Mouse (Mus musculus) C2C12 (cell line): Measurements from ENCODE around the gene 1700088E04Rik. TPM values are rescaled to one million over a fixed set of nuclear protein-coding genes. Genes with fewer than 3 reads are reported as not detected.

Source experiments
- H3K27me3 ChIP-seq: one replicate; pipeline ENCODE4 v1.6.1; 2011; ENCODE audit not compliant: control insufficient read depth, insufficient read depth, insufficient read length
- H3K36me3 ChIP-seq: one replicate; pipeline ENCODE4 v1.6.1; 2011; ENCODE audit not compliant: control insufficient read depth, insufficient read depth
- H3K4me3 ChIP-seq: one replicate; pipeline ENCODE4 v1.5.1; 2011; ENCODE audit warnings: mild to moderate bottlenecking, control low read depth; ENCODE audit not compliant: poor library complexity, insufficient read depth, severe bottlenecking
- H3K79me2 ChIP-seq: one replicate; pipeline ENCODE4 v1.6.1; 2011; ENCODE audit not compliant: control insufficient read depth, insufficient read depth
- H3K79me3 ChIP-seq: one replicate; pipeline ENCODE4 v1.6.1; 2011; ENCODE audit warnings: low read depth, control low read depth
- H3ac ChIP-seq: one replicate; pipeline ENCODE3; 2011; ENCODE audit warnings: low read depth; ENCODE audit not compliant: control insufficient read depth, insufficient read length
- CEBPB ChIP-seq: IDR thresholded peaks from one replicate; pipeline ENCODE4 v1.6.1; 2011; ENCODE audit warnings: low read depth, mild to moderate bottlenecking, control low read depth, moderate library complexity
- CTCF ChIP-seq: IDR thresholded peaks from one replicate; pipeline ENCODE4 v1.5.1; 2011; ENCODE audit not compliant: control insufficient read depth, insufficient read depth, insufficient read length
- FOSL1 ChIP-seq: IDR thresholded peaks from one replicate; pipeline ENCODE4 v1.8.0; 2011; ENCODE audit warnings: mild to moderate bottlenecking, low read length; ENCODE audit not compliant: poor library complexity, insufficient read depth, severe bottlenecking
- MAX ChIP-seq: IDR thresholded peaks from one replicate; pipeline ENCODE4 v1.6.1; 2011; ENCODE audit warnings: mild to moderate bottlenecking, control low read depth
- MYOD1 ChIP-seq: IDR thresholded peaks from one replicate; pipeline ENCODE4 v1.6.1; 2011; ENCODE audit warnings: low read depth; ENCODE audit not compliant: control insufficient read depth, insufficient read length
- MYOG ChIP-seq: IDR thresholded peaks from one replicate; pipeline ENCODE4 v1.6.1; 2011; ENCODE audit not compliant: control insufficient read depth, insufficient read length; ENCODE audit errors: extremely low read depth
- USF1 ChIP-seq: IDR thresholded peaks from one replicate; pipeline ENCODE4 v1.6.1; 2011; ENCODE audit warnings: low read depth, mild to moderate bottlenecking, control low read depth, moderate library complexity
- polyA plus RNA-seq: library from polyadenylated mRNA; unstranded; fragments of >200 nt; fragmentation: generic; extraction: Trizol; gene quantifications from one replicate; pipeline ENCODE4 v1.2.1, GENCODE M21; 2012; ENCODE audit warnings: missing spikeins

The 1700088E04Rik gene
- polyA plus RNA-seq, 1 experiment: 5.6 TPM

DNA sequence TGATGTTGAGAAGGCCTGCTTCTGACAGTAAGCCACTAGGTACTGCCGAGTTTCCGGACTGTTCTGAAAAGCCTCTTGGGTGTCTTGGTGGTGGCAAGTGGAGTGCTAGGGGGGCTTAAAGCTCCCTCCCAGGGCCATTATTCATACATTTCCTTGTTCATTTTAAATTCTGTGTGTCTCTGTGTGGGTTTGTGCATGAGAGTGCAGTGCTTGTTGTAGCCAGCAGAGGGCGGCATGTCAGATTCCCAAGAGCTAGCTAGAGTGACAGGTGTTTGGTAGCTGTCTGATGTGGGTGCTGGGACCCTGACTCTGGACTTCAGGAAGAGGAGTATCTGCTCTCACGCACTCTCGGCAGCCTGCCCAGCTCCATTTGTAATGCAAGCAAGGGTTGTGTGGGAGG is 12.8 kb downstream of the 1700088E04Rik start:
- Histone ChIP-seq H3K36me3 (peaks cover 89% of the 10 kb centered on the region), H3K79me2 (no peaks in the 10 kb centered on the region), H3K4me3 (no peak overlapping the region)

DNA sequence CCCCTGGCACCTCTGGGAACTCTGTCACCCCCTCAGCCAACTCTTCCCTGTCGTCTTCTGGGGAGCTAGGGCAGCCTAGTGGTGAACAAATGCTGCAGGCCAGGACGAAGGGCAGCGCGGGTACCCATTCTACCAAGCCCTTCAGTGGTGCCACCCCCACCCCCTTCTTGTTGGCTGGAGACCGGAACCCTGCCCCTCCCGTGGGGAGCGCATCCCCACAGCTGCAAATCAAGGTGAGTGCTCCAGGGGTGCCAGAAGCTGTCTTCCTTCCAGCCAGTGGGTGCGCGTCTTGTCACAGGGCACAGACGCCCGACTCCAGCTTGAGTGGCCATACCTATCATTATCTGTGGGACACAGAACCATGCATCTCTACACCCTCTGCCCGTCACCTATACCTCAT is 14.0 kb downstream of the 1700088E04Rik start:
- no peaks in the 10 kb centered on the region for H3K27me3 ChIP-seq
- no peak overlapping the region for H3ac ChIP-seq
- no peaks in the 10 kb centered on the region for H3K79me2 ChIP-seq
- no peaks in the 10 kb centered on the region for H3K79me3 ChIP-seq
- peaks cover 88% of the 10 kb centered on the region for H3K36me3 ChIP-seq
- H3K4me3 ChIP-seq: no peak overlapping the region
- no peak for TF ChIP-seq USF1
- no peak for TF ChIP-seq CEBPB
- no peak for TF ChIP-seq FOSL1
- no peak for TF ChIP-seq MYOG
- no peak for TF ChIP-seq CTCF

More for the DNA sequence above, 12.8 kb downstream of the 1700088E04Rik start:
- Histone ChIP-seq H3ac (no peak overlapping the region), H3K27me3 (no peaks in the 10 kb centered on the region), H3K79me3 (no peaks in the 10 kb centered on the region)
- TF ChIP-seq CEBPB (no peak), MYOG (no peak), MAX (no peak), CTCF (no peak), MYOD1 (no peak), USF1 (no peak), FOSL1 (no peak)

DNA sequence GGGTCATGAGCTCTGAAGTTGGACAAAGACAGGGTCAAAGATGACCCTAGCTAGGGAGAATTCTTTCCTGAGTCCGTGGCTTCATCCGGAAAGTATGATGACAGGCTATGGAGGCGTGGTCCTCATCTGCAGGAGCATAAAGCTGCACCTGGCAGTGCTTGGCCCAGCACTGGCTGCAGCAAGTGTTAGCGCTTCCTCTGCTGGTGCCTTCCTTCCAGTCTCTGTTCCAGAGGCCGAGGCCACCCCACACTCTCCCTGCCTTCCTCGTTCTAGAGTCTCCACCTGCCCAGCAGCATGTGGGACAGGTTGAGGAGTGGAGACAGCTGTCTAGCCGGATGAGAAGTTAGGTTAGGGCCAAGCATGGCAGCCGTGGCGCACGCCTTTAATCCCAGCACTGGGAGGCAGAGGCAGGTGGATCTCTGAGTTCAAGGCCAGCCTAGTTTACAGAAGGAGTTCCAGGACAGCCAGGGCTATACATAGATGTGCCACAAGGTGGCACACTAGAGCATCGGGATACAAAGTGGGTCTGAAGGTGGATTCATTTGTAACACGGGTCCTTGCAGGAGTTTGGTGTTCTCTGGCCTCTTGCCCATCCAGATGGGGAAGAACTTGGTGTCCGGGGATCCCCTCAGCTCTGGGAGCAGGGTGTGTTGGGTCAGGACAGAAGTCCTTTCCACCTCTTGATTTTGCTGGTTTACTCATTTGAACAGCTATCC is 14.7 kb downstream of the 1700088E04Rik start:
- Histone ChIP-seq H3K36me3 (peaks cover 86% of the 10 kb centered on the region), H3K4me3 (no peak overlapping the region), H3K79me2 (no peaks in the 10 kb centered on the region), H3ac (no peak overlapping the region), H3K79me3 (no peaks in the 10 kb centered on the region), H3K27me3 (no peaks in the 10 kb centered on the region)
- TF ChIP-seq FOSL1 (no peak), MYOD1 (peak; percentile 43), CEBPB (no peak), USF1 (no peak), CTCF (peak; percentile 74), MYOG (no peak), MAX (no peak)

DNA sequence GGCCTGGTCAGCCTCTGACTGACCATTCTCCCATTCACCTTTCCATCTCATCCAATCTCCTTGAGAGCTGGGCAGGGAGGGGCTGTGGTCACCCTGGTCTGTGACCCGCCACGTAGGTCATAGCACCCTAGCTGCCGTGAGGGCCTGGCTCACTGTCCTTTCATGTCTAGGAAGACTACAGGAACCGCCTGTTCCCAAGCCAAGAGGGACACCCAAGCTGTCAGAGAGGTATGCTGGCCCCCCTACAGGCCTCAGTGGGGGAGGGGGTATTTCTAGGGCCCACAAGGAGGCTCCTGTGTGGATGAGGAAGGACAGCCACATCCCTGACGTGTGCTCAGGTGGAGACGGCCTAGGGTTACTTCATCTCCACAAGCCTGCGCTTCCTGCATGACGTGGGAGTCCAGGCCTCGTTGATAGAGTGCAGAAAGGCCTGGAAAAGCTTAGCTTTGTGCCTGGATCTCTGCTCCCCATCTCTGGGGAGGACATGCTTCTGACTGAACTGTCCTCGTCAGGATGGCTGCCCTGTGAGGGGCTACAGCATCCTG is 16.6 kb downstream of the 1700088E04Rik start:
- Histone ChIP-seq H3ac (no peak overlapping the region), H3K79me2 (no peaks in the 10 kb centered on the region), H3K79me3 (no peaks in the 10 kb centered on the region), H3K36me3 (peaks cover 80% of the 10 kb centered on the region), H3K27me3 (no peaks in the 10 kb centered on the region), H3K4me3 (no peak overlapping the region)
- TF ChIP-seq CTCF (no peak), USF1 (no peak), MAX (no peak), FOSL1 (no peak), MYOD1 (no peak), MYOG (no peak), CEBPB (no peak)

DNA sequence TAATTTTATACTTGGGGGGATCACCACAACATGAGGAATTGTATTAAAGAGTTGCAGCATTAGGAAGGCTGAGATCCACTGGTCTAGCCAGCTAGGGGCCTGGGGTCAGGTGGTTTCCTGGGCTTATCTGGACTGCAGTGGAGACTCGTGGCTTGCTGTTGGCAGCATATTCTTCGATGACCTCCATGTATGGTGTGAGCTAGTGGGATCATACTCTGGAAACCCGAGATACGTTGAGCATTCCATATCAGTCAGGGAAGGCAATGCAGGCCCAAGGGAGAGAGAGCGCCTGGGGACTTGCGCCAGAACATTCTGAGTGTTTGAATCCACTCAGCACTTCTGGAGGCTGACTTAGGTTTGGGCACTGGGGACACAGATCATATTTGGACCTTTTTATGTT is 17.3 kb downstream of the 1700088E04Rik start:
- H3K79me3 ChIP-seq: no peaks in the 10 kb centered on the region
- peaks cover 80% of the 10 kb centered on the region for H3K36me3 ChIP-seq
- H3K4me3 ChIP-seq: no peak overlapping the region
- H3K79me2 ChIP-seq: no peaks in the 10 kb centered on the region
- TF ChIP-seq MYOD1: no peak
- TF ChIP-seq USF1: no peak
- TF ChIP-seq FOSL1: no peak
- no peak for TF ChIP-seq MAX
- no peak for TF ChIP-seq CEBPB
- H3ac ChIP-seq: no peak overlapping the region
- H3K27me3 ChIP-seq: no peaks in the 10 kb centered on the region

DNA sequence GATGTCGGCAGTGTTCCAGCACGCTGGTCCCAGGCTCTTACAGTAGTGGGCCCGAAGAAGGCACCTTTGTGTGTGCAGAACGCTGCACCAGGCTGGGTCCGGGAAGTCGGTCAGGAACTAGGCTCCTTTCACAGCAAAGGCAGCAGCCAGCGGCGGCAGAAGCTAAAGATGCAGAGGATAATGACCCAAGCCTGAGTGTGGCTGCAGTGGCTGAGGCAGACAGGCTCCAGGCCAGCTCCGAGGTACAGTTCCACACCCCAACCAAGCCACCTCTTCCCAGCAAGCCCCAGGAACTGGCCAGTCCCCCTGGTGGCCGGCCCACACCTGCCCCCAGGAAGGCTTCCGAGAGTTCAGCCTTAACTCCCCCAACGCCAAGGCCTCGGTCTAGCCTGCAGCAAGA is 18.5 kb downstream of the 1700088E04Rik start:
- Histone ChIP-seq H3K36me3 (peaks cover 80% of the 10 kb centered on the region), H3ac (no peak overlapping the region), H3K79me2 (no peaks in the 10 kb centered on the region), H3K79me3 (no peaks in the 10 kb centered on the region), H3K4me3 (no peak overlapping the region), H3K27me3 (no peaks in the 10 kb centered on the region)
- no peak for TF ChIP-seq MYOG
- no peak for TF ChIP-seq FOSL1
- no peak for TF ChIP-seq MAX
- no peak for TF ChIP-seq USF1
